Mouse (Mus musculus) embryonic facial prominence, embryonic 14.5 days (tissue): ENCODE results near the gene Cd3eap. TPM values are rescaled to one million over a fixed set of nuclear protein-coding genes. Genes with fewer than 3 reads are reported as not detected.

Experiments
- ATAC-seq: fragments of 200-750 bp; cut with Nextera tagmentation; 2 replicates; pipeline ENCODE4 v1.8.0; 2017; ENCODE audit warnings: low read depth, moderate number of reproducible peaks, moderate TSS enrichment
- DNase-seq: peaks from one replicate; pipeline ENCODE4 v3.0.0-alpha.2; 2015; ENCODE audit warnings: low spot score
- H3K27ac ChIP-seq: fragments of 300-500 bp; sonication (generic); replicated peaks from 2 replicates; pipeline ENCODE4 v1.5.1; 2014; ENCODE audit warnings: low read depth, mild to moderate bottlenecking, low read length, moderate library complexity
- H3K27me3 ChIP-seq: fragments of 300-500 bp; sonication (generic); replicated peaks from 2 replicates; pipeline ENCODE4 v1.6.1; 2014; ENCODE audit warnings: low read length; ENCODE audit not compliant: control insufficient read depth, insufficient read depth
- H3K36me3 ChIP-seq: fragments of 300-500 bp; sonication (generic); 2 replicates; pipeline ENCODE4 v1.6.1; 2014; ENCODE audit warnings: low read length, mixed read lengths; ENCODE audit not compliant: control insufficient read depth, insufficient read depth
- H3K4me1 ChIP-seq: fragments of 300-500 bp; sonication (generic); 2 replicates; pipeline ENCODE4 v1.6.1; 2014; ENCODE audit warnings: antibody characterized with exemption, low read length; ENCODE audit not compliant: control insufficient read depth, insufficient read depth
- H3K4me2 ChIP-seq: fragments of 300-500 bp; sonication (generic); 2 replicates; pipeline ENCODE4 v1.6.1; 2014; ENCODE audit warnings: low read depth, mild to moderate bottlenecking, low read length, moderate library complexity, mixed read lengths
- H3K4me3 ChIP-seq: fragments of 300-500 bp; sonication (generic); 2 replicates; pipeline ENCODE4 v1.5.1; 2014; ENCODE audit warnings: low read depth, mild to moderate bottlenecking, low read length
- H3K9ac ChIP-seq: fragments of 300-500 bp; sonication (generic); 2 replicates; pipeline ENCODE4 v1.6.1; 2014; ENCODE audit warnings: low read depth, mild to moderate bottlenecking, low read length, moderate library complexity, mixed read lengths
- H3K9me3 ChIP-seq: fragments of 300-500 bp; sonication (generic); 2 replicates; pipeline ENCODE4 v1.6.1; 2016; ENCODE audit warnings: low read length; ENCODE audit not compliant: control insufficient read depth
- WGBS: fragments of 180-500 bp; shearing (Covaris S2); extraction: QIAGEN DNeasy Blood & Tissue Kit; methylation state at CpG from one replicate; pipeline ENCODE4 v1.1.7; 2014; 5-methylcytosine and 5-hydroxymethylcytosine counted together
- polyA plus RNA-seq: library from polyadenylated mRNA; unstranded; fragments of >200 nt; fragmentation: Nextera tagmentation; extraction: Ambion mirVana; gene quantifications from 2 replicates; pipeline ENCODE4 v1.2.1, GENCODE M21; 2014

Gene Cd3eap
- polyA plus RNA-seq, 1 experiment from 2014 or later, result 18.8 TPM

GRCm38 (mm10) chr7:19343210-19343808 is 16.0 kb downstream of the Cd3eap start:
- H3K27me3 ChIP-seq, result peaks cover 7% of the 10 kb centered on the region; the same call in 1 of the 2 replicates
- WGBS, result 1% methylated on average over 11 of the region's 11 CpGs
- no peak overlapping the region for H3K27ac ChIP-seq
- peak overlapping the region; percentile 18; the same call in 1 of the 2 replicates for H3K4me2 ChIP-seq
- ATAC-seq (no peak), DNase-seq (peak; percentile 82)
- H3K36me3 ChIP-seq, result peaks cover 3% of the 10 kb centered on the region; the same call in 1 of the 2 replicates
- H3K4me3 ChIP-seq, result no peak overlapping the region
- H3K9me3 ChIP-seq, result no peaks in the 10 kb centered on the region
- no peak overlapping the region for H3K9ac ChIP-seq
- H3K4me1 ChIP-seq, result peaks cover 18% of the 10 kb centered on the region

- H3K9me3 ChIP-seq, result no peaks in the 10 kb centered on the region
- WGBS, result under 1% methylated on average over 27 of the region's 27 CpGs
- DNase-seq (peak; percentile 81), ATAC-seq (no peak)
- peak overlapping the region; percentile 79 for H3K4me2 ChIP-seq
- H3K36me3 ChIP-seq, result no peaks in the 10 kb centered on the region
- peaks cover 18% of the 10 kb centered on the region for H3K4me1 ChIP-seq
- H3K9ac ChIP-seq, result peak overlapping the region; percentile 56
- peak overlapping the region; percentile 44 for H3K4me3 ChIP-seq
- H3K27ac ChIP-seq, result no peak overlapping the region
- H3K27me3 ChIP-seq, result peaks cover 7% of the 10 kb centered on the region; the same call in 1 of the 2 replicates
Observed at GRCm38 (mm10) chr7:19342481-19343027, 16.7 kb downstream of the Cd3eap start.

- Histone ChIP-seq H3K4me3 (peak overlapping the region; percentile 44), H3K9ac (peak overlapping the region; percentile 56), H3K36me3 (no peaks in the 10 kb centered on the region), H3K27ac (no peak overlapping the region; the same call in 1 of the 2 replicates), H3K4me2 (peak overlapping the region; percentile 79), H3K4me1 (peaks cover 18% of the 10 kb centered on the region), H3K9me3 (no peaks in the 10 kb centered on the region), H3K27me3 (peaks cover 7% of the 10 kb centered on the region; the same call in 1 of the 2 replicates)
- ATAC-seq (peak; percentile 8; the same call in 1 of the 2 replicates), DNase-seq (peak; percentile 57)
- WGBS, result 1% methylated on average over 36 of the region's 41 CpGs
Observed at GRCm38 (mm10) chr7:19341761-19342409, 17.4 kb downstream of the Cd3eap start.

- H3K27ac ChIP-seq, result no peak overlapping the region
- H3K4me1 ChIP-seq, result peaks cover 18% of the 10 kb centered on the region
- H3K4me2 ChIP-seq, result peak overlapping the region; percentile 79
- ATAC-seq, result no peak
- H3K36me3 ChIP-seq, result no peaks in the 10 kb centered on the region
- H3K9ac ChIP-seq, result peak overlapping the region; percentile 56; the same call in 1 of the 2 replicates
- no peak for DNase-seq
- WGBS, result 13% methylated on average over 10 of the region's 10 CpGs
- H3K9me3 ChIP-seq, result no peaks in the 10 kb centered on the region
- H3K4me3 ChIP-seq, result peak overlapping the region; percentile 44; the same call in 1 of the 2 replicates
- peaks cover 7% of the 10 kb centered on the region; the same call in 1 of the 2 replicates for H3K27me3 ChIP-seq
Observed at GRCm38 (mm10) chr7:19341250-19341649, 18.0 kb downstream of the Cd3eap start.

GRCm38 (mm10) chr7:19338596-19338995 is 20.7 kb downstream of the Cd3eap start:
- no peaks in the 10 kb centered on the region for H3K36me3 ChIP-seq
- peaks cover 7% of the 10 kb centered on the region; the same call in 1 of the 2 replicates for H3K27me3 ChIP-seq
- no peak overlapping the region for H3K9ac ChIP-seq
- no peak overlapping the region for H3K4me2 ChIP-seq
- DNase-seq (no peak), ATAC-seq (no peak)
- H3K4me3 ChIP-seq, result no peak overlapping the region
- H3K4me1 ChIP-seq, result peaks cover 11% of the 10 kb centered on the region; the same call in 1 of the 2 replicates
- H3K27ac ChIP-seq, result no peak overlapping the region
- 67% methylated on average over 7 of the region's 7 CpGs for WGBS
- H3K9me3 ChIP-seq, result no peaks in the 10 kb centered on the region

- WGBS, result 47% methylated on average over 2 of the region's 2 CpGs
Observed at GRCm38 (mm10) chr7:19338060-19338459, 21.2 kb downstream of the Cd3eap start.

GRCm38 (mm10) chr7:19337122-19337521 is 22.2 kb downstream of the Cd3eap start:
- H3K9me3 ChIP-seq, result no peaks in the 10 kb centered on the region
- H3K27ac ChIP-seq, result no peak overlapping the region
- H3K27me3 ChIP-seq, result peaks cover 7% of the 10 kb centered on the region; the same call in 1 of the 2 replicates
- ATAC-seq (no peak), DNase-seq (no peak)
- 67% methylated on average over 10 of the region's 10 CpGs for WGBS
- H3K4me2 ChIP-seq, result no peak overlapping the region
- H3K9ac ChIP-seq, result no peak overlapping the region
- no peak overlapping the region for H3K4me3 ChIP-seq
- peaks cover 9% of the 10 kb centered on the region; the same call in 1 of the 2 replicates for H3K4me1 ChIP-seq
- no peaks in the 10 kb centered on the region for H3K36me3 ChIP-seq

More at GRCm38 (mm10) chr7:19338060-19338459, 21.2 kb downstream of the Cd3eap start:
- Histone ChIP-seq H3K9me3 (no peaks in the 10 kb centered on the region), H3K4me2 (no peak overlapping the region), H3K36me3 (no peaks in the 10 kb centered on the region), H3K4me1 (peaks cover 11% of the 10 kb centered on the region; the same call in 1 of the 2 replicates), H3K9ac (no peak overlapping the region), H3K27me3 (peaks cover 7% of the 10 kb centered on the region; the same call in 1 of the 2 replicates), H3K27ac (no peak overlapping the region), H3K4me3 (no peak overlapping the region)
- no peak for ATAC-seq
- DNase-seq, result no peak

- no peak for ATAC-seq
- no peak overlapping the region for H3K27ac ChIP-seq
- DNase-seq, result no peak
- no peak overlapping the region for H3K9ac ChIP-seq
- H3K4me1 ChIP-seq, result no peaks in the 10 kb centered on the region
- no peak overlapping the region for H3K4me2 ChIP-seq
- WGBS, result 38% methylated on average over 3 of the region's 3 CpGs
- no peaks in the 10 kb centered on the region for H3K27me3 ChIP-seq
- H3K36me3 ChIP-seq, result no peaks in the 10 kb centered on the region
- no peaks in the 10 kb centered on the region for H3K9me3 ChIP-seq
- H3K4me3 ChIP-seq, result no peak overlapping the region
Observed at GRCm38 (mm10) chr7:19335583-19335982, 23.7 kb downstream of the Cd3eap start.
